Mouse (Mus musculus): ENCODE data around the gene Fut4. TPM values are rescaled to one million over a fixed set of nuclear protein-coding genes. Genes with fewer than 3 reads are reported as not detected.

The Fut4 gene
- polyA plus RNA-seq, 1 experiment from 2014 or later: 3.0 TPM

GRCm38 (mm10) chr9:14759261-14759660 is 7.1 kb upstream of the Fut4 start:
- H3K9me3 ChIP-seq (ENCODE audit: low read length): no peaks in the 10 kb centered on the region
- H3K27ac ChIP-seq (ENCODE audit: low read length): no peak overlapping the region
- H3K27me3 ChIP-seq (ENCODE audit: insufficient read depth, low read length): no peaks in the 10 kb centered on the region
- no peaks in the 10 kb centered on the region for H3K4me1 ChIP-seq (ENCODE audit: insufficient read depth, low read length)
- H3K36me3 ChIP-seq (ENCODE audit: insufficient read depth, low read length): no peaks in the 10 kb centered on the region
- no peak overlapping the region for H3K9ac ChIP-seq (replicated peaks; ENCODE audit: low read length)
- H3K4me2 ChIP-seq (replicated peaks; ENCODE audit: low read depth, low read length): no peak overlapping the region
- no peak overlapping the region for H3K4me3 ChIP-seq (ENCODE audit: low read length)
- no peak for ATAC-seq (ENCODE audit: low FRiP score, low TSS enrichment)

GRCm38 (mm10) chr9:14758590-14758989 is 6.4 kb upstream of the Fut4 start:
- H3K27ac ChIP-seq (ENCODE audit: low read length): no peak overlapping the region
- H3K4me2 ChIP-seq (replicated peaks; ENCODE audit: low read depth, low read length): no peak overlapping the region
- no peaks in the 10 kb centered on the region for H3K4me1 ChIP-seq (ENCODE audit: insufficient read depth, low read length)
- H3K4me3 ChIP-seq (ENCODE audit: low read length): no peak overlapping the region
- 69% methylated on average over 7 of the region's 7 CpGs for WGBS
- no peaks in the 10 kb centered on the region for H3K36me3 ChIP-seq (ENCODE audit: insufficient read depth, low read length)
- no peaks in the 10 kb centered on the region for H3K27me3 ChIP-seq (ENCODE audit: insufficient read depth, low read length)
- H3K9me3 ChIP-seq (ENCODE audit: low read length): no peaks in the 10 kb centered on the region
- no peak for ATAC-seq (ENCODE audit: low FRiP score, low TSS enrichment)
- no peak overlapping the region for H3K9ac ChIP-seq (replicated peaks; ENCODE audit: low read length)

GRCm38 (mm10) chr9:14754469-14754868 is 2.3 kb upstream of the Fut4 start:
- H3K27me3 ChIP-seq (ENCODE audit: insufficient read depth, low read length): no peaks in the 10 kb centered on the region
- H3K4me2 ChIP-seq (replicated peaks; ENCODE audit: low read depth, low read length): no peak overlapping the region
- ATAC-seq (ENCODE audit: low FRiP score, low TSS enrichment): no peak
- no peak overlapping the region for H3K4me3 ChIP-seq (ENCODE audit: low read length)
- no peak overlapping the region for H3K9ac ChIP-seq (replicated peaks; ENCODE audit: low read length)
- no peaks in the 10 kb centered on the region for H3K9me3 ChIP-seq (ENCODE audit: low read length)
- no peak overlapping the region for H3K27ac ChIP-seq (ENCODE audit: low read length)
- no peaks in the 10 kb centered on the region for H3K36me3 ChIP-seq (ENCODE audit: insufficient read depth, low read length)
- 82% methylated on average over 3 of the region's 3 CpGs for WGBS
- H3K4me1 ChIP-seq (ENCODE audit: insufficient read depth, low read length): peaks cover 8% of the 10 kb centered on the region; the same call in 1 of the 2 replicates

DNA sequence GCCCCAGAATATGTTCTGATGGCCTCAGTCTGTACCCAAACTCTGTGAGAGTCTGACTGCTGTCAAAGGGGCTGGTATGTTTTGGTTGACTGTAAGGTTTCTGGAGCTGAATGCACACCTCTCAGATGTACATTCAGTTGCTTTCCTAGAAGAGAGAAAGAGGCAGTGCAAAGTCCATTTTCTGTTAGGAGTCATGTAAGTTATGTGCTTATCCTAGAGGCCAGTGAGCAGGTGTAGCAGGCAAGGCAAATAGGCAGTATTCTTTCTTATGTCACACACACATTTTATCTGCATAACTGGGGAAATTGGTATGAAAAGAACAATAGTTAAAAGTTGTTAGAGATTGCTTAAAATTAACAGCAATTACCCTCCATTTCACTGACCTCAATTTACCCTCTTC is 1.8 kb upstream of the Fut4 start:
- H3K36me3 ChIP-seq (ENCODE audit: insufficient read depth, low read length): no peaks in the 10 kb centered on the region
- ATAC-seq (ENCODE audit: low FRiP score, low TSS enrichment): no peak
- no peaks in the 10 kb centered on the region for H3K27me3 ChIP-seq (ENCODE audit: insufficient read depth, low read length)
- H3K27ac ChIP-seq (ENCODE audit: low read length): no peak overlapping the region
- peaks cover 8% of the 10 kb centered on the region; the same call in 1 of the 2 replicates for H3K4me1 ChIP-seq (ENCODE audit: insufficient read depth, low read length)
- no peak overlapping the region for H3K9ac ChIP-seq (replicated peaks; ENCODE audit: low read length)
- H3K4me3 ChIP-seq (ENCODE audit: low read length): no peak overlapping the region
- H3K4me2 ChIP-seq (replicated peaks; ENCODE audit: low read depth, low read length): no peak overlapping the region
- H3K9me3 ChIP-seq (ENCODE audit: low read length): no peaks in the 10 kb centered on the region

DNA sequence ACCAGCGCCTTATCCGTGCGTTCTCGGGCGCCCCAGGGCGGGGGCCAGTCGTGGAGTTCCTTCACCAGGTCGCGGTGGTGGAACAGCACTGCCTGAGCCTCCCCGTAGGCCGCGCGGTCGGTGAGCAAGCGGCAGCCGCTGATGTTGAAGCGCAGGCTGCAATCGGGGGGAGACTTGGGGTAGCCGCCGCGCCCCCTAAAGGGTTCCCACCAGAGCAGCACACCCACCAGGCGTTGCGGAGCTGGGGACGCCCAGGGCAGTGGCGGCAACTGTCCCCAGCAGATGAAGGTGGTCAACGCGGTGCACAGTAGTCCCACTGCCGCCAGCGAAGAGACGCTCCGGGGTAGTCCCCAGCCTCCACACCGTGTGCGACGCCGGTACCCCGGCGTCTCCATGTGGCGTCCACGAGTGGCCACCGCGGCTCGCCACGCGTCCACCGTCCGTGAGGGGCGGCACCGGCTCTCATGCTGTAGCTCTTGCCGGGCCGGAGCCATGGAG is 641 bp downstream of the Fut4 start:
- WGBS: under 1% methylated on average over 50 of the region's 50 CpGs
- Histone ChIP-seq H3K36me3 (ENCODE audit: insufficient read depth, low read length) (no peaks in the 10 kb centered on the region), H3K4me3 (ENCODE audit: low read length) (peak overlapping the region; percentile 60), H3K4me1 (ENCODE audit: insufficient read depth, low read length) (peaks cover 8% of the 10 kb centered on the region; the same call in 1 of the 2 replicates), H3K27me3 (ENCODE audit: insufficient read depth, low read length) (no peaks in the 10 kb centered on the region), H3K9ac (replicated peaks; ENCODE audit: low read length) (peak overlapping the region; percentile 81), H3K4me2 (replicated peaks; ENCODE audit: low read depth, low read length) (peak overlapping the region; percentile 99), H3K27ac (ENCODE audit: low read length) (no peak overlapping the region), H3K9me3 (ENCODE audit: low read length) (no peaks in the 10 kb centered on the region)
- ATAC-seq (ENCODE audit: low FRiP score, low TSS enrichment): peak; percentile 87

- peaks cover 8% of the 10 kb centered on the region for H3K4me1 ChIP-seq (ENCODE audit: insufficient read depth, low read length)
- H3K27ac ChIP-seq (ENCODE audit: low read length): no peak overlapping the region
- peak overlapping the region; percentile 99 for H3K4me2 ChIP-seq (replicated peaks; ENCODE audit: low read depth, low read length)
- peak; percentile 4 for ATAC-seq (ENCODE audit: low FRiP score, low TSS enrichment)
- H3K9ac ChIP-seq (replicated peaks; ENCODE audit: low read length): peak overlapping the region; percentile 81
- 59% methylated on average over 42 of the region's 42 CpGs for WGBS
- H3K27me3 ChIP-seq (ENCODE audit: insufficient read depth, low read length): no peaks in the 10 kb centered on the region
- H3K4me3 ChIP-seq (ENCODE audit: low read length): peak overlapping the region; percentile 60
- no peaks in the 10 kb centered on the region for H3K36me3 ChIP-seq (ENCODE audit: insufficient read depth, low read length)
- H3K9me3 ChIP-seq (ENCODE audit: low read length): no peaks in the 10 kb centered on the region
Observed at GRCm38 (mm10) chr9:14750901-14751502, 1.2 kb downstream of the Fut4 start.

DNA sequence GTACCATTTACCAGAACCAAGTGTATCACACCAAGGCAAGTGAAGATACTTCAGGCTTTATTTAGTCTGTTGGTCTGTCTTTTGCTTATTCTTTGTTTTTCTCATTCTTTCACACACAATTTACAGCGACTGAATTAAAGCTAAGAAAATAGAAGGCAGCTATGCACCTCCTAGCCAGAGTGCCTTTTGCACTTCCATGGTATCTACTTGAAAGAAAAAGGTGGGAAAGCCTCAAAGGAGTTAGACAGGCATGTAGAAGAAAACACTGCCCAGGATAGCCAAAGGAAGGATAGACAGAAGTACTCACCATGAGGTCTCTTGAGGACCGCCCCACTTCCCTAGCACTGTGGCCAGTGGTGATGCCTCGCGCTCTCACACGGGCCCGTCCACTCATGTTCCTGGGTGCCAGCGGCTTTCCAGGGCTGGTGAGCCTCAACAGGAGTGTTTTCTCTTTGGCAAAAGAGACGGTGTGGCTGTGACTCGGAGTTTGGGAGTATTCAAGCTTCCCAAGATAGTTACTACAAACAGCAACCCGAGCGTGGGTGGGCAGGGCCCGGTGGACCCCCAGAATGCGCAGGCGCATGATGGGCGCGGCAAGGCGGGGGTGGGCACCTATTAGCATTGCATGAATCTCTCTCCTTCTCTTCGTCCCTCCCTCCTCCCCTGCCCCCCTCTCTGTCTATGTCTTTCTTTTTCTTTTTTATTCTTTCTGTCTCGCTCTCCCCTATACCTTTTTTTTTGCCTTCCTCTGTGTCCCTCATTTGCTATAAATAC is 11.9 kb downstream of the Fut4 start, which contains the start of gene Piwil4:
Gene Piwil4, minus strand, starts transcription at position 583 of the 774 bp plus-strand sequence.
- Histone ChIP-seq H3K4me1 (ENCODE audit: insufficient read depth, low read length) (no peaks in the 10 kb centered on the region), H3K4me2 (replicated peaks; ENCODE audit: low read depth, low read length) (no peak within 1 kb of the TSS), H3K9me3 (ENCODE audit: low read length) (no peaks in the 10 kb centered on the region), H3K27me3 (ENCODE audit: insufficient read depth, low read length) (no peaks in the 10 kb centered on the region), H3K9ac (replicated peaks; ENCODE audit: low read length) (no peak within 1 kb of the TSS), H3K4me3 (ENCODE audit: low read length) (no peak within 1 kb of the TSS), H3K36me3 (ENCODE audit: insufficient read depth, low read length) (no peaks in the 10 kb centered on the region), H3K27ac (ENCODE audit: low read length) (no peak within 1 kb of the TSS)
- ATAC-seq (ENCODE audit: low FRiP score, low TSS enrichment): no peak
- 87% methylated on average over 19 of the region's 19 CpGs for WGBS

DNA sequence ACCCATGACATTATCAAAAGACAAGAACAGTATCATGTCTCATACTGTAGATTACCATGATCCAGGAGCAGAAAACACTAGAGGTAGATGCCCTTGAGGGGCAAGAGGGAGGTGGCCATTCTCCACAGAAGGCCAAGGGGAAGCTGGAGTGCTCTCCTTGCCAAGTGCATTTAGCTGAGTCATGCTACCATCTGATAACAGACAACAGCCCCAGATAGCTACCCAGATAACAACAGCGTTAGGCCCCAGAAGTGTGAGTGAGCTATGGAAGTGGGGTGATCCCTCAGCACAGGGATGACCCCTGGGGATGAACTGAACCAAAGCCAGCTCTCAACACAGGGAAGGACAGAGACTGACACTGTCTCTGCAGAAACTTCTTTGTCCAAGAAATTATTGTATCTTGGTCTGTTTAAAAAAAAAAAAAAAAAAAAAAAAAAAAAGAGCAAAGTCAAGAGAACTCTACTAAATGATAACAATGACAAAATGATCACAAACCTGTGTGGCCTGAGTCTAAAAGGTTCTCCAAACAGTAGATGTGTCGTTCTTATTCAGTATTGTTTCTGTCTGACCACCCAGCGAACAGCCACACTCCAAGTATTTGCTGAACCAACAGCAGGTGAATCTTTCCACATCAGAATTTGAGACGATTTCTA is 12.6 kb downstream of the Fut4 start:
- no peak for ATAC-seq (ENCODE audit: low FRiP score, low TSS enrichment)
- Histone ChIP-seq H3K4me1 (ENCODE audit: insufficient read depth, low read length) (no peaks in the 10 kb centered on the region), H3K36me3 (ENCODE audit: insufficient read depth, low read length) (no peaks in the 10 kb centered on the region), H3K4me3 (ENCODE audit: low read length) (no peak overlapping the region), H3K9ac (replicated peaks; ENCODE audit: low read length) (no peak overlapping the region), H3K27me3 (ENCODE audit: insufficient read depth, low read length) (no peaks in the 10 kb centered on the region), H3K27ac (ENCODE audit: low read length) (no peak overlapping the region), H3K4me2 (replicated peaks; ENCODE audit: low read depth, low read length) (no peak overlapping the region), H3K9me3 (ENCODE audit: low read length) (no peaks in the 10 kb centered on the region)
- 77% methylated on average over 4 of the region's 4 CpGs for WGBS

DNA sequence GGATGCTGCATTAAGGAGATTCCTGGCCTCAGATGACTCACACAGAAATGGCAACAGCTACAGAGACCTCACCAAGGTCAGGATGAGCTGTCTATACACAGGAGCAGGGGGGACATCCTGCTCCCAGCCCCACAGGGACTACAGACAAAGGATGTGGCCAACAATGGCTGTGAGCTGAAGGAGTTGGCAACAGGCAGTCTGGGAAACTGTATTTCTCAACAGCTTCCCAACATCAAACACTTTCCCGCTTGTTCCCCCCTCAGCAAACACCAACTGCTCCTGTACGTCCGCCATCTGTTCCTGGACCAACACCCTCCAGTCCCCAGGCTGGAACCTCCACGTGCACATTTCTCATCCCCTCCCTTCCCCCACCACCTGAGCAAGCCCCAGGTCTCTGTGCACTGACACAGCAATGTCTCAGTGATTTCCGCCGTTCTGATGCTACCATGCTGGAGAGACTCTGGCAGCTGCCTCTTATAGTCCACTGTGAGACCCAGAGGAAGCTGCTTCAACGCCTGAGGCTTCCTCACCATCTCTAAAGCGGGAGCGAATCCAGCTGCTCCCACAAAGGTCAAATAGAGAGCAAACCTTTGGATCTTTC is 21.2 kb downstream of the Fut4 start:
- H3K4me3 ChIP-seq (ENCODE audit: low read length): no peak overlapping the region
- 17% methylated on average over 9 of the region's 9 CpGs for WGBS
- H3K27me3 ChIP-seq (ENCODE audit: insufficient read depth, low read length): no peaks in the 10 kb centered on the region
- H3K36me3 ChIP-seq (ENCODE audit: insufficient read depth, low read length): no peaks in the 10 kb centered on the region
- H3K27ac ChIP-seq (ENCODE audit: low read length): no peak overlapping the region
- no peaks in the 10 kb centered on the region for H3K9me3 ChIP-seq (ENCODE audit: low read length)
- H3K9ac ChIP-seq (replicated peaks; ENCODE audit: low read length): no peak overlapping the region
- no peak overlapping the region for H3K4me2 ChIP-seq (replicated peaks; ENCODE audit: low read depth, low read length)
- peaks cover 8% of the 10 kb centered on the region for H3K4me1 ChIP-seq (ENCODE audit: insufficient read depth, low read length)
- peak; percentile 46; the same call in 1 of the 2 replicates for ATAC-seq (ENCODE audit: low FRiP score, low TSS enrichment)

All from kidney, embryonic 16.5 days (tissue).